In the genomic region with DNA sequence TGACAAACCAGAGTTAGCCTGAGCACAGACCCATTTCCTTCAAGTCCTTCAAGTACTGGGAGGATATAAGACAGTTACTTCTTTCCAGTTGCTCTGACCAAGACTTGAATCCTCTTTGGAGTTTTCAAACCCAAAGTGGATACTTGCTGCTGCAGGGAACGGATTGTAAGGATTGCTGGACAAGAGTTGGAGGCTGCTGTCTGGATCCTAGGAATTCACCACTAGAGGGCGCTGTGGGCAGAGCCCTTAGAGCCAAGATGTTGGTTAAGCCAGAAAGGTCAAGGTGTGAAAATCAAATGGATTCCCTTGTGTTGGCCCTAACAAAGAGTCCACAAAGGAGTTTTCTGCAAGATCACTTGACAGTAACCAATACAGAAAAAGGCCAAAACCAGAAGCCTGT, we compare ENCODE assay signal across 8 mouse cellular contexts. TPM values are rescaled to one million over a fixed set of nuclear protein-coding genes. Genes with fewer than 3 reads are reported as not detected.
A peak's percentile ranks its signal among the peaks of the same experiment; 100 is the strongest.
DNase-seq lines count a peak whose midpoint lies in the region; ATAC-seq and TF ChIP-seq lines count a peak whose summit lies in the region.
"Had no signal": no experiment of that assay in that cellular context is flagged by ENCODE, and none has a peak within 500 bp of the region (broad histone marks: within the 10 kb centered on the region; RNA-seq: fewer than 3 reads in every experiment).

No protein-coding gene starts in this region.

- no peaks in the 10 kb centered on the region for H3K9me3 ChIP-seq in lung, embryonic 14.5 days (ENCODE audit: low read depth, low read length)
- H3K9me3 ChIP-seq: heart, embryonic 15.5 days had no signal

- TF ChIP-seq CTCF in lung, embryonic 14.5 days (IDR thresholded peaks at IDR 0.05; ENCODE audit: low read depth): peak; percentile 86

- no peak for ATAC-seq in lung, embryonic 14.5 days (ENCODE audit: insufficient read depth)

- 10% methylated on average over 2 of the region's 2 CpGs for WGBS in lung, embryonic 14.5 days

- H3K4me1 ChIP-seq in lung, embryonic 14.5 days (ENCODE audit: insufficient read depth): no peaks in the 10 kb centered on the region

- H3K4me3 ChIP-seq in lung, embryonic 14.5 days (ENCODE audit: low read depth, low read length): no peak overlapping the region
- H3K4me3 ChIP-seq: heart, embryonic 15.5 days had no signal

- peak; percentile 21 for DNase-seq in ovary, postnatal 10 days (ENCODE audit: low spot score)
- DNase-seq in ovary, adult 18-20 months (ENCODE audit: low spot score): no peak
- peak; percentile 31 for DNase-seq in adrenal gland, adult 8-10 months
- DNase-seq in embryo, embryonic 10 days (ENCODE audit: low spot score): peak; percentile 82
- peak; percentile 61 to 80 for DNase-seq in kidney, postnatal 25 days
- DNase-seq in lung, embryonic 14.5 days: peak; percentile 79
- peak; percentile 44 for DNase-seq in spleen, adult 12 weeks (ENCODE audit: low spot score)

- no peak overlapping the region for H3K27ac ChIP-seq in lung, embryonic 14.5 days (ENCODE audit: low read depth)
- H3K27ac ChIP-seq: heart, embryonic 15.5 days had no signal

- no peaks in the 10 kb centered on the region for H3K27me3 ChIP-seq in lung, embryonic 14.5 days (ENCODE audit: insufficient read depth, low read length)
- H3K27me3 ChIP-seq: heart, embryonic 15.5 days had no signal

- H3K36me3 ChIP-seq in lung, embryonic 14.5 days (ENCODE audit: insufficient read depth): no peaks in the 10 kb centered on the region
- H3K36me3 ChIP-seq: heart, embryonic 15.5 days had no signal

- no peak overlapping the region for H3K4me2 ChIP-seq in lung, embryonic 14.5 days
- H3K4me2 ChIP-seq: heart, embryonic 15.5 days had no signal

- H3K9ac ChIP-seq in lung, embryonic 14.5 days: no peak overlapping the region
- H3K9ac ChIP-seq: heart, embryonic 15.5 days had no signal

RNA-seq across cellular contexts. Expression of a gene that starts 38.0 kb away (rescaled TPM):
- total RNA-seq in adrenal gland, adult 8-10 months (2022): 10 to 100 TPM; 11.7 to 28.2 (median 16.2) TPM
- 8.4 and 9.6 TPM in 2 replicates for polyA plus RNA-seq in lung, embryonic 14.5 days (2014; fragmentation: Nextera tagmentation; extraction: Ambion mirVana)
